Mouse (Mus musculus) frontal cortex, postnatal 25 days (tissue): ENCODE measurements around the gene Rps27l.
A peak's percentile ranks its signal among the peaks of the same experiment; 100 is the strongest.

Source experiments
- DNase-seq, 2 experiments: peaks; one replicate each; pipeline ENCODE4 v3.0.0; 2022; ENCODE audit warnings: low spot score in 2 of 2

Gene Rps27l

GRCm38 (mm10) chr9:66920488-66921279 is 25.2 kb upstream of the Rps27l start:
- DNase-seq: no peak

GRCm38 (mm10) chr9:66922076-66922475 is 23.8 kb upstream of the Rps27l start:
- no peak for DNase-seq

DNA sequence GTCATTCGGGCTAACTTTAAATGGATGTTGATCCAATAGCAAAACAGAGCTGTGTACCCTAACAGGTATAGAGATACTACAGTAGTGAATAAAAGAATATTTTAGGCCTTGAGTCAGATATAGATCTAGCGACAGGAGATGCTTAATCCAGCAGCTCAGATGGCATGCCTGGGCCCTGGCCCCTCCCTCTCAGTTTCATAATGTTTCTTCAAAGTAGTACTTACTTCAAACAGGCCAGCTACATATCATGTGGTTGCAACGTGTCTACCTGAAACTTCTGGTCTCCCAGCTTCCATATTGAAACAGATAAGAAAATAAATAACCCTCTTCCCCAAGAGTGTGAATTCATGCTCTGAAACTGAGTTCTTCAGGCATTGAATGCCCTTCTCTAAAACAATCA is 20.0 kb upstream of the Rps27l start:
- no peak for DNase-seq

- no peak for DNase-seq
Observed at GRCm38 (mm10) chr9:66927696-66928402, 18.0 kb upstream of the Rps27l start.

DNA sequence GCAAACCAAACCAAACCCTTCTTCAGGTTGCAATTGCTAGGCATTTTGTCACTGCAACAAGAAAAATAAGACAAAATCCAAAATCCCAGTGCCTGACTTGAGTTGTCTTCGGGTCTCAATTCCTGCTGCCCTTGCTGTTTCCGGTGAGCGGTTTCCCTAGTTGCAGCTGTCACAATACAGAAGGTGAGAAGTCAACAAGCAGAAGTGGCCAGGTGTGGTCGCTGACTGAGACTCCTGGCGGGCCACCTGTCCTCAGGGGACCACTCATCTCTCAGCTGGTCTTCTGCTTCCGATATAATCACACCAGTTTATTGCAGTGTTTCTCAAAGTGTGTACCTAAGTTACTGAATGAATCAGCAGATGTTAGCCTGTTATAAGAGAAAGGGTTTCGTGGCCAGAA is 15.5 kb upstream of the Rps27l start:
- DNase-seq: no peak

DNA sequence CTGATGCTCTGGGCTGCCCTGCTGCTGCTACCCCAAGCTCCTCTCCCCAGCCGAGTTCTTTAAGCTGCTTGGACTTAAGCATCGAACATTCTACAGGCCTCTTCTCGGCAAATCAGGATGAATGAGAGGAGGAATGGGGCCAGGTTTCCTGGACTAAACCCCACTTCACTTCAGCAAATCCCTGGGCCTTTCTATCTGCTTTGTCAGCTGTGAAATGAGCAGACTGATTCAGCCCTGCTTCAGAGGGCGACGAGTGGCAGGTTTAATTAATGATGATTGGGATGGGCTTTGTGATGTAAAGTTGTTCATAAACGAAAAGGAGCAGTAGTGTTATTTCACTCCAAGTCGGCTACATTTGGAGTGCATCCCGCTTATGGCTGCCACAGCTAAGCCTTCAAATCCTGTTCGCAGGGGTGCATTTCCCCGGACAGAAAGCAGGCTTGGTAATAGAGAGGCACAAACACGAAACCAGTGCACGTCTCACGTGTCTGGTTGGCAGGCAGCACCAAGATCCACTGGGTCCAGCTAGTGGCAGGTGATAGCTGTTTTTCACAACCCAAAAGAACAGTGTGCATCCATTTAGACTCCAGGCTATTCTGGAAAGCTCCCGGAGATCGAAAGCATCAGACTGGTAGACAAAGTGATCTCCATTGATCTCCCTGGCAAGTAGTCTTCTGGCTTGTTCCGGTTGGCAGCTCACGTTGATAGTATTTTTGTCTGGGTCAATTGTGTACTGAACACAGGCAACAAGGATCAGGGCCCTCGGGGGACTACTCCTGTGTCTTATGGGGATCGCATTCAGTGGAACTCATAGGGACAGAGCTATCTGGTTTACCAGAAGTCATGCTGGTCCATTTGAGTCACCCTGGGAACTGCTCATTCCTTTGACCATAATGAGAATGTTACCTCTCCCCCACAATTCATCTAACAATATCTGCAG is 11.7 kb upstream of the Rps27l start:
- no peak for DNase-seq

DNA sequence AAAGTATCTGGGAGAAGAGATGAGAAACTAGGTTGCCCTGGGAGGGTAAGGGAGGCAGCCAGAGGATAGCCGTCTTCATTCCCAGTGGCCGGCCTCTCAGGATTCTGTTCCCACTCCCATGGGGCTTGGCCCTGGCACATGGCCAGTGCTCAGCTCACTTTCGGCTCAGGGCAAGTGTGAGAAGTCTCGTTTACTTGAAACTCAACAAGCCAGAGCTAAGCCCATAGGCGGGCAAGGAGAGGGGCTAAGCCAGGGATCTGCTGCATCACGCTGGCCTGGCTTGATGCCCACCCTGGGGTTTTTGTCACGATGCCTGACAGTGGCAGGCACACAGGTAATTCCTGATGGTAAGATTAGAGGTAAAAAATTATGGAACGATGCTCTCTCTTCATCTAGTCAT is 8.4 kb upstream of the Rps27l start:
- no peak for DNase-seq

DNA sequence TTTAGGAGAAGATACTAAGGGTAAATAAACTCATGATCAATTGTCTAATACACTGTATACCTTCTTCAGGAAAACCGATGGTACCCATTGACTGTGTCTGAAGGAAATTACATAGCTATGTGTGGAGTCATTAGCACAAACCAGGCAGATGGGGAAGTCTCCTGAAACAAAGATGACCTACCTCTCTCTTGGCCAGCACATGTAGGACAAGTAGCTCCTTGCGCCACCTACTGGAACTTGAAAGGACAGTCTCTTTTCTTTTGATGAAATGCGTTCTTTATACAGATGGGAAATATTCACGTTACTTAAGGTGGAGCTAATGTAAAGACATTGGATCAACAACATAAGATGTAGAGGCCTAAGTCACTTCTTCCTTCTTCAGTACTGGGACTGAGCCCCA is 7.0 kb upstream of the Rps27l start:
- DNase-seq: no peak

GRCm38 (mm10) chr9:66945161-66945560 is 725 bp upstream of the Rps27l start:
- no peak for DNase-seq

- no peak for DNase-seq
Observed at GRCm38 (mm10) chr9:66948536-66948935, 2.6 kb downstream of the Rps27l start.

- DNase-seq: no peak
Observed at GRCm38 (mm10) chr9:66952321-66952720, 6.4 kb downstream of the Rps27l start.

- no peak for DNase-seq
Observed at GRCm38 (mm10) chr9:66952886-66953285, 7.0 kb downstream of the Rps27l start.

GRCm38 (mm10) chr9:66957451-66957850 is 11.6 kb downstream of the Rps27l start:
- no peak for DNase-seq

DNA sequence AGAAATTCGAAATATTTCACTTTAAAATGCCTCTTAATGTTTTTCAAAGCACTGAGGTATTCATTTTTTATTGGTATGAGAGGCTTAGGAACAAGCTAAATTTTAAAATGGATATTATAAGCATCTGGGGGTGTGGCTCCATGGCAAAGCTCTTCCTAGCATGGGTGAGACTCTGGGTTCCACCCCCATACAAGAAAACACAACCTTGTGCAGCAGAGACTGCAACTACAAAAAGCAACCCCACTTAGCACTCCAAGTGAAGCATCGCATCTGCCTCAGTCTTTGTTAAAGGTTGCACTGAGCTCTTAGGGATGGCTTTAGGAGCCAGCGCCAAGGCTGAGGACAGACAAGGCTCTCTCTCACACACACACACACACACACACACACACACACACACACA is 15.6 kb downstream of the Rps27l start:
- DNase-seq: no peak

DNA sequence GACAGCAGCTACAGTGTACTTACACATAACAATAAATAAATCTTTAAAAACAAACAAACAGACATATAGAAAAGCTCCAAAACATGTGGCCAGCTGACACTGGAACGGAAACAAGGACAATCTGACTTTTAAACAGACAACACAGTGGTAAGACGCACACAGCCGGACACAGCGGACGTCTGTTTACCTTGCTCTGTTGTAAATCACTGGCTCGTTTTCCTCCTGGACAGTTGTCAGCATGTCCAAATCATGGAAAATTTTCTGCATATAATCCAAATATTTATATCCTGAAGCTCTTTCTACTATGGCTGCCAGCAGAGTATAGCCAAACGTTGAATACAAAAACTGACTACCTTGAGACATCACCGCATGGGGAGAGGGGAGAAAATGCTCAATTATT is 21.6 kb downstream of the Rps27l start:
- no peak for DNase-seq

DNA sequence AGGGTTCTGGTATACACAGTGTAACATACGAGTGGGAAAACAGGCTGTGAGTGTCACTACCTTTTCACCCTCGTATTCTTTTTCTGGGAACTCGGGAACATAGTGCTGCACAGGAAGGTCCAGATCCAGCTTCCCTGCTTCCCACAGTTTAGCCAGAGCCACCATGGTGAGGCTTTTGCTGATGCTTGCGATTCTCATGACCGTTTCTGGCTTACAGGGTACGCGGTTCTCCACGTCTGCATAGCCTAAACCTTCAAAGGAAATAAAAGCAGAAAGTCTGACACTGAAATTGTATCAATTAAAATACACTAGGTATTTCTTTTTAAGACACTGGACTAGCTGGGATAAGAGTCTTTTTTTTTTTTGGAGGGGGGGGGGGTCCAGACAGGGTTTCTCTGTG is 25.2 kb downstream of the Rps27l start:
- no peak for DNase-seq

DNA sequence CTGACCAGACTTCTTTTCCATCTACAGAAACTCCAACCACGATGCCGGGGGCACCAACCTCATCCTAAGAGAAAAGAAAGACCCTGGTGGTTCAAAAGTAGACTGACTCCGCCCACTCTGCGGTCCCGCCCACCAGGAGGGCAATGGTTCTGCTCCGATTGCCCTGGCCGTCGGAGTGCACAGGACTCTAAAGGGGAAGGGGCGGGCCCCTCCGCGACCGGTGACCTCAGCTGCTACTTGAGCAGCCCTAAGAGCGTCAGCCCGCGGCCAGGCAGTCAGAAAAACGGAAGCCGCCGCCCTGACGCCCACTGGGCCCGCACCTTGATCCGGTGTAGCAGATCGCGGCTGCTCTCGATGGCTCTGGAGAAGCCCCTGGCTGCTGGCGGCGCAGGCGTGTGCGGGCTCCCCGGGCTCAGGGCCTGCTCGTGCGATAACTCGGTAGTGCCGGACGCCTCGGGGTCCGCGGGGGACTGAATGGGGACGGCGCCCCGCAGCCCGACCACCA is 28.9 kb downstream of the Rps27l start:
- DNase-seq: peak; percentile 34 to 35

- DNase-seq: peak; percentile 87 to 91
Observed at GRCm38 (mm10) chr9:66975239-66975645, 29.4 kb downstream of the Rps27l start, which contains the start of gene Lactb. Gene Lactb, minus strand, starts transcription at chr9:66975484.

- no peak for DNase-seq
Observed at GRCm38 (mm10) chr9:66977121-66977520, 31.2 kb downstream of the Rps27l start.

DNA sequence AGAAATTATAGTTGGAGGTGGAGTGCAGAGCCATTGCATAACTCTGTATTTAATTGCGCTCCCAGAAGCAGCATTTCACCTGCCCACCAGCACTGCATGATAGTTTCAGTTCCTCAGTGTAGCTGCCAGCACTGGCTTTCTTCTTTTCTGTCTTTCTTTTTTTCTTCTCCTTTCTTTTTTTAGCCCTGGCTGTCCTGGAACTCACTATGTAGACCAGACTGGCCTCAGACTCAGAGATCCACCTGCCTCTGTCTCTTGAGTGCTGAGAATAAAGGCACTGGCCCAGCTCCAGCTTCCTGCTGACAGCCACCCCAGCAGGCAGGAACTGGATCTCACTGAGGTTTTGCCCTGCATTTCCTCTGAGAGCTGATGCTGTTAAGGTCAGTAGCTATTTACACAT is 32.1 kb downstream of the Rps27l start:
- no peak for DNase-seq

DNA sequence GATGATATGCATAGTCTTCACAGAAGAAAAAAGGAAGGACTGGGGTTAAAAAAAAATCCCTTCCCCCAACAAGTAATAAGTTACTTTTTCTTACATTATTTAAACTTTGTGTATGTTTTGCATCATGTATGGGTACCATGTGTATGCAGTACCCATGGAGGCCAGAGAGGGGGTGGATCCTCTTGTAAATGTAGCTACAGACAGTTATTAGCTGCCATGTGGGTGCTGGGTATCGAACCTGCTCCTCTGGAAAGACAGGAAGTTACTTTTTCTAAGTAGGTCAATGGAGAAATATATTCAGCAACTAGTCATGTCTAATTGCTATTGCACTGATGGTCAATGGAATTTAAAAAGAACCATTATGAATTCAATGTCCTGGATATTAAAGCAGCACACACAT is 32.6 kb downstream of the Rps27l start:
- DNase-seq: no peak

GRCm38 (mm10) chr9:66980458-66980857 is 34.6 kb downstream of the Rps27l start:
- peak in 1 of 2 experiments; percentile 59 for DNase-seq
